Comparison of ENCODE assay signal across 32 mouse cellular contexts in genomic region chr11:62640378-62640777, GRCm38 (mm10). TPM values are rescaled to one million over a fixed set of nuclear protein-coding genes. Genes with fewer than 3 reads are reported as not detected.
DNase-seq lines count a peak whose midpoint lies in the region; ATAC-seq lines count a peak whose summit lies in the region.
"Had no signal": no experiment of that assay in that cellular context is flagged by ENCODE, and none has a peak within 500 bp of the region (broad histone marks: within the 10 kb centered on the region; RNA-seq: fewer than 3 reads in every experiment).

No protein-coding gene starts in this region.

- H3K9me3 ChIP-seq in heart, embryonic 12.5 days (replicated peaks): no peaks in the 10 kb centered on the region
- H3K9me3 ChIP-seq in hindbrain, embryonic 10.5 days: no peaks in the 10 kb centered on the region
- no peaks in the 10 kb centered on the region for H3K9me3 ChIP-seq in hindbrain, embryonic 13.5 days
- H3K9me3 ChIP-seq: embryonic facial prominence, embryonic 10.5 days; embryonic facial prominence, embryonic 15.5 days; forebrain, embryonic 12.5 days; G1E; intestine, embryonic 15.5 days; midbrain, embryonic 10.5 days; midbrain, embryonic 15.5 days; stomach, embryonic 15.5 days had no signal

- H3K36me3 ChIP-seq in heart, embryonic 12.5 days: no peaks in the 10 kb centered on the region; the same call in 1 of the 2 replicates
- H3K36me3 ChIP-seq in hindbrain, embryonic 10.5 days: peaks cover 19% of the 10 kb centered on the region; the same call in 1 of the 2 replicates
- no peaks in the 10 kb centered on the region for H3K36me3 ChIP-seq in hindbrain, embryonic 13.5 days
- H3K36me3 ChIP-seq: embryonic facial prominence, embryonic 15.5 days; forebrain, embryonic 12.5 days; G1E; intestine, embryonic 15.5 days; midbrain, embryonic 15.5 days; stomach, embryonic 15.5 days had no signal

- no peaks in the 10 kb centered on the region for H3K27me3 ChIP-seq in heart, embryonic 12.5 days (replicated peaks)
- no peaks in the 10 kb centered on the region for H3K27me3 ChIP-seq in hindbrain, embryonic 10.5 days (ENCODE audit: insufficient read depth, poor library complexity, severe bottlenecking)
- H3K27me3 ChIP-seq in hindbrain, embryonic 13.5 days: no peaks in the 10 kb centered on the region
- H3K27me3 ChIP-seq: embryonic facial prominence, embryonic 15.5 days; forebrain, embryonic 12.5 days; intestine, embryonic 15.5 days; midbrain, embryonic 15.5 days; stomach, embryonic 15.5 days had no signal

- peak overlapping the region; percentile 79 for H3K27ac ChIP-seq in heart, embryonic 12.5 days (ENCODE audit: poor library complexity, severe bottlenecking)
- peak overlapping the region; percentile 29; the same call in 1 of the 2 replicates for H3K27ac ChIP-seq in hindbrain, embryonic 10.5 days
- no peak overlapping the region for H3K27ac ChIP-seq in hindbrain, embryonic 13.5 days
- H3K27ac ChIP-seq: embryonic facial prominence, embryonic 10.5 days; embryonic facial prominence, embryonic 15.5 days; forebrain, embryonic 12.5 days; hindbrain, postnatal 0 days; intestine, embryonic 15.5 days; kidney, postnatal 0 days; liver, embryonic 14.5 days; macrophage; midbrain, embryonic 10.5 days; midbrain, embryonic 15.5 days; stomach, embryonic 15.5 days had no signal

- ATAC-seq in cerebellum, adult (ENCODE audit: insufficient number of reproducible peaks, low FRiP score, low TSS enrichment): no peak
- ATAC-seq in heart, embryonic 12.5 days (ENCODE audit: insufficient number of reproducible peaks, low FRiP score): no peak
- no peak for ATAC-seq in hindbrain, embryonic 13.5 days (ENCODE audit: low FRiP score)
- ATAC-seq: forebrain, postnatal 0 days; hindbrain, postnatal 0 days; intestine, embryonic 15.5 days; midbrain, embryonic 15.5 days had no signal

- 48% methylated on average over 3 of the region's 3 CpGs for WGBS in heart, embryonic 12.5 days
- 83% methylated on average over 3 of the region's 3 CpGs for WGBS in hindbrain, embryonic 10.5 days
- WGBS in hindbrain, embryonic 13.5 days: 68% methylated on average over 3 of the region's 3 CpGs

- no peak overlapping the region for H3K4me3 ChIP-seq in heart, embryonic 12.5 days
- no peak overlapping the region for H3K4me3 ChIP-seq in hindbrain, embryonic 10.5 days
- no peak overlapping the region for H3K4me3 ChIP-seq in hindbrain, embryonic 13.5 days
- H3K4me3 ChIP-seq: embryonic facial prominence, embryonic 10.5 days; embryonic facial prominence, embryonic 15.5 days; forebrain, embryonic 12.5 days; intestine, embryonic 15.5 days; midbrain, embryonic 10.5 days; midbrain, embryonic 15.5 days; stomach, embryonic 15.5 days had no signal

- intact Hi-C loops in heart, postnatal 10 days (cut with DNase I): no loop called here

- peak overlapping the region; percentile 32; the same call in 1 of the 2 replicates for H3K9ac ChIP-seq in heart, embryonic 12.5 days
- H3K9ac ChIP-seq in hindbrain, embryonic 13.5 days: no peak overlapping the region
- H3K9ac ChIP-seq: embryonic facial prominence, embryonic 15.5 days; forebrain, embryonic 12.5 days; forebrain, postnatal 0 days; intestine, embryonic 15.5 days; liver, embryonic 14.5 days; midbrain, embryonic 15.5 days; stomach, embryonic 15.5 days had no signal

- H3K4me1 ChIP-seq in heart, embryonic 12.5 days (replicated peaks): peaks cover 96% of the 10 kb centered on the region
- peaks cover 74% of the 10 kb centered on the region for H3K4me1 ChIP-seq in hindbrain, embryonic 10.5 days (replicated peaks)
- H3K4me1 ChIP-seq in hindbrain, embryonic 13.5 days (replicated peaks): peaks cover 52% of the 10 kb centered on the region

- H3K4me2 ChIP-seq in heart, embryonic 12.5 days: no peak overlapping the region
- H3K4me2 ChIP-seq in hindbrain, embryonic 13.5 days: no peak overlapping the region
- H3K4me2 ChIP-seq: embryonic facial prominence, embryonic 15.5 days; forebrain, embryonic 12.5 days; intestine, embryonic 15.5 days; midbrain, embryonic 15.5 days; stomach, embryonic 15.5 days had no signal

- DNase-seq in cerebellum, postnatal 25 days: peak; percentile 29 to 42
- no peak for DNase-seq in heart, adult 8-10 months (ENCODE audit: low spot score)
- no peak for DNase-seq in hindbrain, embryonic 10.5 days (ENCODE audit: low spot score)
- DNase-seq in heart, postnatal 10 days: peak; percentile 45 to 58
- no peak for DNase-seq in urinary bladder, postnatal 4 days (ENCODE audit: low spot score in 2 of 2)
- DNase-seq: adrenal gland, postnatal 10 days; cerebellum, adult 11-12 months; cerebellum, adult 9-11 months; forebrain, postnatal 0 days; gastrocnemius, postnatal 36 days; kidney, adult 8-10 months; layer of hippocampus, postnatal 36 days; left cerebral cortex, postnatal 4 days; liver; lung, adult 2 months; lung, postnatal 10 days; right cerebral cortex, postnatal 25 days had no signal

RNA-seq across cellular contexts. Expression of gene Lrrc75a, which starts 7.9 kb away (rescaled TPM):
- 18.6 and 19.6 TPM in 2 replicates for polyA plus RNA-seq in heart, embryonic 12.5 days (2016; fragmentation: Nextera tagmentation; extraction: Ambion mirVana)
- total RNA-seq in heart, adult 8-10 months (2022): 1 to 10 TPM; 3.1 to 4.5 (median 3.7) TPM
- 12.6 and 15.0 TPM in 2 replicates for polyA plus RNA-seq in hindbrain, embryonic 10.5 days (2016; fragmentation: Nextera tagmentation; extraction: Ambion mirVana)
- polyA plus RNA-seq in hindbrain, embryonic 13.5 days (2015; fragmentation: Nextera tagmentation; extraction: Ambion mirVana): 10.0 and 10.4 TPM in 2 replicates
- total RNA-seq in heart, postnatal 10 days (2021): 10 to 100 TPM; 12.0 to 12.3 TPM

RNA-seq across cellular contexts. Expression of gene Mmgt2, which starts 8.1 kb away (rescaled TPM):
- polyA plus RNA-seq in heart, embryonic 12.5 days (2016; fragmentation: Nextera tagmentation; extraction: Ambion mirVana): 51.0 and 58.3 TPM in 2 replicates
- total RNA-seq in heart, adult 8-10 months (2022): 1 to 10 TPM; 5.1 to 5.9 (median 5.7) TPM
- 36.1 and 47.3 TPM in 2 replicates for polyA plus RNA-seq in hindbrain, embryonic 10.5 days (2016; fragmentation: Nextera tagmentation; extraction: Ambion mirVana)
- polyA plus RNA-seq in hindbrain, embryonic 13.5 days (2015; fragmentation: Nextera tagmentation; extraction: Ambion mirVana): 22.8 and 24.9 TPM in 2 replicates
- 10 to 100 TPM; 10.8 to 15.8 TPM for total RNA-seq in heart, postnatal 10 days (2021)

Comparison
In these comparisons a context has a peak if more than half of its experiments do, and no peak if none do; other contexts are left out.
1. DNase-seq: peak in cerebellum, postnatal 25 days (2 of 2) and heart, postnatal 10 days (2 of 2); none in heart, adult 8-10 months (single experiment), hindbrain, embryonic 10.5 days (single experiment) and urinary bladder, postnatal 4 days (0 of 2).